Mouse (Mus musculus) erythroblast, embryonic 14.5 days (primary cell): ENCODE data around the gene Ercc1. TPM values are rescaled to one million over a fixed set of nuclear protein-coding genes. Genes with fewer than 3 reads are reported as not detected.
A peak's percentile ranks its signal among the peaks of the same experiment; 100 is the strongest.

Experiments
- H3K27me3 ChIP-seq: 2 replicates; pipeline ENCODE4 v1.6.1; 2012; ENCODE audit warnings: inconsistent platforms; ENCODE audit not compliant: control insufficient read depth
- H3K36me3 ChIP-seq: 2 replicates; pipeline ENCODE4 v1.6.1; 2012; ENCODE audit warnings: mild to moderate bottlenecking, inconsistent platforms; ENCODE audit not compliant: control insufficient read depth
- H3K4me1 ChIP-seq: 2 replicates; pipeline ENCODE4 v1.6.1; 2012; ENCODE audit warnings: inconsistent platforms; ENCODE audit not compliant: control insufficient read depth
- H3K4me3 ChIP-seq: replicated peaks from 2 replicates; pipeline ENCODE3; 2012; ENCODE audit warnings: moderate library complexity, mild to moderate bottlenecking, inconsistent platforms
- H3K9me3 ChIP-seq: 2 replicates; pipeline ENCODE4 v1.6.1; 2012; ENCODE audit warnings: low read length, inconsistent platforms, mixed read lengths; ENCODE audit not compliant: control insufficient read depth
- GATA1 ChIP-seq: IDR thresholded peaks from 2 replicates; pipeline ENCODE4 v1.6.1; 2012; ENCODE audit warnings: low read length, inconsistent platforms, mixed read lengths
- TAL1 ChIP-seq: IDR thresholded peaks from 3 replicates; pipeline ENCODE4 v1.6.1; 2012; ENCODE audit warnings: low read length, inconsistent platforms, mixed read lengths
- polyA plus RNA-seq: library from polyadenylated mRNA; stranded (reverse); fragments of >175 nt; gene quantifications from 2 replicates; pipeline ENCODE4 v1.2.3, GENCODE M21; 2012

Gene Ercc1
- polyA plus RNA-seq, 1 experiment: 3.6 TPM

DNA sequence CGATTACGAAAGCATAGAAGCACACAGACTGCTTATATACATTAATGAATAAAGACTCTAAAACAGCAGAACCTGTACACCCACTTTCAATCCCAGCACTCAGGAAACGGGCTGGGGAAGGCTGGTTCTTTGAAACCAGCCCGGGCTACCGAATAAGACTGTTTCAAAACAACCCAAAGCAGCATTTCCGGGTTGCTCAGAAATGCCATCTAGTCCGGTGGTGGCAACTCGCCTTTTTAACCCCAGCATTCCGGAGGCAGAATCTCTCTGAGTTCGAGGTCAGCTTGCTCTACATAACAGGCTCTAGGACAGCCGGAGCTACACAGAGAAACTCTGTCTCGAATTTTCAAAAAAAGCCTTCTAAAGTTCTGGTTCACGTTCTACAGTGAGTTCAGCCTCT is 14.1 kb downstream of the Ercc1 start:
- TF ChIP-seq GATA1: no peak
- no peak for TF ChIP-seq TAL1
- no peaks in the 10 kb centered on the region for H3K27me3 ChIP-seq
- peaks cover 32% of the 10 kb centered on the region for H3K36me3 ChIP-seq
- H3K4me3 ChIP-seq: peak overlapping the region; percentile 75
- no peaks in the 10 kb centered on the region for H3K9me3 ChIP-seq
- peaks cover 54% of the 10 kb centered on the region for H3K4me1 ChIP-seq

DNA sequence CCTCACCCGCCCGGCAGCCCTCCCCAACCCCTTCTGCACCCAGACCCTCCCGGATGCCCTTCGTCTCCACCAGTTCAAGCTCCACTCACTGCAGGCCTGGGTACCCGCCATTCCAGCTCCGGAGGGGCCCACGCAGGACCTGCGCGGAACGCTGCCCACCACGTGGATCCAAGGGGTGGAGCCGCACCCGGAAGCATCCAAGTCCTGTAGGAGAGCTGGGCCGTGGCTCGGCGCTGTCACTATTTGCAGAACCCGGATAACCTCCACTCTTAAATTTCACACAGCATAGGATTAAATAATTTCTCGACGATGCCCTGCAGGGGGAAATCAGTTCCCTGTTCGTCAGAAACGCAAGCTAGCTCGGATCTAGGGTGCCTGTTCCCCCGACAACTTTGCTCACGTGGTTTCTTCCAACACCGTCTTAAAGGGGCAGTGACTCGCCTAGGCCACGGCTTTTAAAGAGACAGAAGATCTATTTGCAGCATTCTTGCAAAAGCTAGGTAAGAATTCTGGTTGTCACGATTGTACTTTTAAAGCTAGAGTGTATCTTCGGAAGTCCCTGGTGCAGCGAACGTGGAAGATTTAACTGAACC is 14.8 kb downstream of the Ercc1 start, which contains the start of the genes Cd3eap and Ppp1r13l:
Gene Cd3eap (minus strand): TSS at position 185 of the 593 bp plus-strand sequence.
Gene Ppp1r13l (plus strand): TSS at position 451 of the 593 bp plus-strand sequence.
- TF ChIP-seq GATA1 (no peak), TAL1 (no peak)
- Histone ChIP-seq H3K9me3 (no peaks in the 10 kb centered on the region), H3K4me1 (peaks cover 59% of the 10 kb centered on the region), H3K27me3 (no peaks in the 10 kb centered on the region), H3K4me3 (peak within 1 kb of the TSS; percentile 75), H3K36me3 (peaks cover 29% of the 10 kb centered on the region)

DNA sequence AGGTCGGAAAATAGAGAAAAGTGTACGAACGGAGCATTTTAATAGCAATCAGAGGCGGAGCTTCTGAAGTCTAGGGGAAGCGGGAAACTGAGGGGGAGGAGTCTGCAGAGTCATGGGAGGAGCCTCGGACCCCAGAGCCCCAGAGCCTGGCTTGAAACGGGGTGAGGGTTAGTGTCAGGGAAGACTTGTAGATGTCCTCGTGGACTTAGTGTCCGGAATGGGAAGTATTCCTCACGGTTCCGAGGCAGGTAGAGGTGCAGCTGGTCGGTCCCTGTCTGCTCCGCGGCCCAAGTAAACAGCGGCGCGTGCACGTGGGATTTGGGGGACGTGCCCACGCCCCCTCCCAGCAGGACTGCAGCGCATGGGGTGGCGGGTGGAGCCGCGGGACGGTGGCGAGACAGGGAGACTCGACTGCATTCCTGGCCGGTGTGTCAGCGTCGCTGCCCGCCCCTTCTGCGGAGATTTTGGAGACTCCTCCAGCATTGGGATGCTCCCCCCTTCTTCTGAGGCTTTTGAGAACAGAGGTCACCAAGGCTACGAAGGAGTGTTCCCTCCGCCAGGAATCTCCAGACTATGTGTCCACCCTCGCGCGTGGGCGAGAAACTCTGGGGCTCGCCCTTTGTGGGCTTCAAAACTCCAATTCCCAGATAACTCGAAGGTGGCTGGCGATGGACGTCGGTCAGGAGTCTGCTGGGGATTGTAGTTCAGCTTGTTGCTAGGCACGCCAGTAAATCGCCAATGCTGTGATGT is 15.5 kb downstream of the Ercc1 start:
- peaks cover 59% of the 10 kb centered on the region for H3K4me1 ChIP-seq
- H3K27me3 ChIP-seq: no peaks in the 10 kb centered on the region
- TF ChIP-seq TAL1: no peak
- no peak for TF ChIP-seq GATA1
- peaks cover 24% of the 10 kb centered on the region for H3K36me3 ChIP-seq
- H3K9me3 ChIP-seq: no peaks in the 10 kb centered on the region
- peak overlapping the region; percentile 75 for H3K4me3 ChIP-seq

DNA sequence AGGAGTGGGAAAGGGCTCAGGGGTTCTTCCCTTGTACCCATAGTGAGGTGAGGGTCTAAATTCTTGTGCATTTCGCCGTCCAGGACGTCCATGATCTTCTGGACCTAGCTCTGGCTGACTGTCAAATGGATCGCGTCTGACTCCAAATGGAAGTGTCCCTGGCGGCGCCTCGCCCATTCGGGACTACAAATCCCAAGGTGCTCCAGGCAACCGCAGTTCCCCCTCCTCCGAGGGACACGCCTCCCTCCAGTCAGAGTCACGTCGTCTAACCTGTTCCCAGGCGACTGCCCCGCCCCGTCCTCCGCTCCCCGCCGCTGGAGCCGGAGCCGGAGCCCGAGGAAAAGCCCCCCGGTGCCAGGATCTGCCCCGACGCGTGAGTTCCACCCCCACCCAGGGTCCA is 16.4 kb downstream of the Ercc1 start:
- Histone ChIP-seq H3K4me3 (peak overlapping the region; percentile 75), H3K36me3 (peaks cover 21% of the 10 kb centered on the region), H3K27me3 (no peaks in the 10 kb centered on the region), H3K4me1 (peaks cover 63% of the 10 kb centered on the region), H3K9me3 (no peaks in the 10 kb centered on the region)
- TF ChIP-seq TAL1: no peak
- TF ChIP-seq GATA1: no peak

DNA sequence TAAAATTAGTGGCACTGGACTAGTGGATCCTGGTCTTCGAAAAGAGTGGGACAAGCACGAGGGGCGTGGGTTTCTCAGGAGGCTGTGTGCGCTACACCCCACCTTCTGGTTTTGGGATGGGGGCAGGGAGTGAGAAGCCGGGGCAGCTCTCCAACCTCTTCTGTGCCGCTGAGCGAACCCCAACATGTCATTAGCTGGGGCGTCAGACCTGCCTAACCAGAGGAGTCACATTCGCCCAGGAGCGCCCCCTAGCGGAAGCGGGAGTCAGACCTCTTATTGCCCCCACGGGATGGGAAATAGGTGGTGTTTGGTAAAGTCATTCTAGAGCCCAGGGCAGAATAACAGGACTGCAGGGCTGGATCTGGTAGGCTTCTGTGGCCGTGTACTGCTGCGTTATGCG is 17.1 kb downstream of the Ercc1 start:
- TF ChIP-seq GATA1: no peak
- no peak for TF ChIP-seq TAL1
- Histone ChIP-seq H3K27me3 (no peaks in the 10 kb centered on the region), H3K4me1 (peaks cover 63% of the 10 kb centered on the region), H3K4me3 (peak overlapping the region; percentile 75), H3K36me3 (peaks cover 15% of the 10 kb centered on the region), H3K9me3 (no peaks in the 10 kb centered on the region)

DNA sequence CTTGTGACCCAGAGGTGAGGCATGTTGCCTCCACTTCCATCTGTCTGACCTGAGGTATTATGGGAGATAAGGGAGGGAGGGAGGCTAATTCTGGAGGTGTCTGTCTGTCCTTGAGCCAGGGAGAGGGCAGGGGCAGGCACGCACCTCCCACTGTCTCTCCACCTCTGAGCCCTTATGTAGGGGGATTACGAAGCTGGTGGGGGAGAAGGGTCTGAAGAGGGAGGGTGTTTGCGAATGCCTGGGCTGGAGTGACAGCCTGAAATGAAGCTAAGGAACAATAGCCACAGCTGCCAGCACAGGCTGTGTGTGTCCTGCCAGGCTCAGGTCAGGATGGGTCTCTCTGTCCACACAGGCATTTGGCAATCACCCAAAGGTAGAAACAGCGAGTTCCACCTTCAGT is 17.7 kb downstream of the Ercc1 start:
- Histone ChIP-seq H3K4me1 (peaks cover 63% of the 10 kb centered on the region), H3K4me3 (no peak overlapping the region)
- TF ChIP-seq TAL1: no peak
- no peak for TF ChIP-seq GATA1

DNA sequence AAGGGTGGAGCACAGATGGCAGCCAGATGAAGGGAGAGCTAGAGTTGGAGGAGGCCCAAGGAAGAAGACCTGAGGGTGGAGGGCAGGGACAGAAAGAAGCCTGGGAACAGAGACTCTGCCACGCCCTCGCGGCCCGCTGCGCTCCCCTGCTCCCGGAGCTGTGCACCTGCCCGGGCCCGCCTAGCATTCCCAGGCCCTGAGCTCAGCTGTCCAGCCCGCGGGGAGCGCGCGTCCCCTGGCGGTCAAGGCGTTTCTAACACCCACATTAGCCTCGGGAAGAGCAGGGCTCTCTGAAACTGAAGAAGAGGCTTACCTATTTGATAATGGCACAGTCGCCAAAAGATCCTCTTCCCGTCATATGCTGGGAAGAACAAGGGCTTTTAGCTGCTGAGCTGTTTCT is 19.3 kb downstream of the Ercc1 start:
- no peaks in the 10 kb centered on the region for H3K36me3 ChIP-seq
- no peaks in the 10 kb centered on the region for H3K9me3 ChIP-seq
- peaks cover 56% of the 10 kb centered on the region for H3K4me1 ChIP-seq
- no peak for TF ChIP-seq TAL1
- TF ChIP-seq GATA1: no peak
- peaks cover 7% of the 10 kb centered on the region for H3K27me3 ChIP-seq
- H3K4me3 ChIP-seq: no peak overlapping the region

More for the DNA sequence above, 17.7 kb downstream of the Ercc1 start:
- Histone ChIP-seq H3K9me3 (no peaks in the 10 kb centered on the region), H3K36me3 (peaks cover 11% of the 10 kb centered on the region), H3K27me3 (no peaks in the 10 kb centered on the region)

DNA sequence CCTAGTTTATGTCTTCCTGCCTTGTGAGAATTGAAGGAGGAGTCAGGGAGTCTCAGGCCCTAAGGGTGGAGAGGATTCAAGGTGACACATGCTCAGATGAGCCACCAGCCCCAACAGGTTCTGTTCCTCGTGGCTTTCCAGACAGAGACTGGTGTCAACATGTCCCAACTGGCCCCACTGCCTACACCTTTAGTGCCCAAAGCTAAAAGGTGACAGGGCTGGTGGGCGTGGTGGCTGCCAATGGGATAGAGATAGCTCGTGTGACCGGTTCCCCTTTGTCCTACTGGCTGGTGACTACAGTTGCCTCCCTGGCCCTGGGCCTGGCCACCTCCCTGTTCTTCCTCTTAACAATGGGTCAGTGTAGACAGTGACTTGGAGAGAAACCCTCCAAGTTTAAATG is 20.8 kb downstream of the Ercc1 start:
- Histone ChIP-seq H3K4me1 (peaks cover 47% of the 10 kb centered on the region), H3K4me3 (no peak overlapping the region), H3K27me3 (peaks cover 18% of the 10 kb centered on the region), H3K36me3 (no peaks in the 10 kb centered on the region), H3K9me3 (no peaks in the 10 kb centered on the region)
- TF ChIP-seq TAL1 (no peak), GATA1 (no peak)

DNA sequence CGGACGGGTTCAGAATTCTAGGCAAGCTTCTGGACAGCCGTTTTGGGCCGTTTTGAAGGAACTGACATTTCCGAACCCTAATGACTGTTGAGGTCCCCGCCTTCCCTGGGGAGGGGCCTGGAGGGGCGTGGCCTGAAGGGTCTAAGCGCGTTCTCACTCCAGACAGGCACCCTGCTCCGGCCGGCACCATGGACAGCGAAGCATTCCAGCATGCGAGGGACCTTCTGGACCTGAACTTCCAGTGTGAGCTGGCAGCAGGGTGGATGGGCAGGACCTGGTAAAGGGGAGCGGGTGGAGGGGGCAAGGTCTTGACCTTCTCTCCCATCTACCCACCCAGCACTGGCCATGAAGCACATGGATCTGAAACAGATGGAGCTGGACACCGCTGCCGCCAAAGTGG is 23.8 kb downstream of the Ercc1 start:
- peaks cover 18% of the 10 kb centered on the region for H3K27me3 ChIP-seq

More for the DNA sequence above, 23.8 kb downstream of the Ercc1 start:
- no peaks in the 10 kb centered on the region for H3K9me3 ChIP-seq
- H3K4me1 ChIP-seq: peaks cover 22% of the 10 kb centered on the region
- no peaks in the 10 kb centered on the region for H3K36me3 ChIP-seq
- no peak overlapping the region for H3K4me3 ChIP-seq
- TF ChIP-seq TAL1: no peak
- TF ChIP-seq GATA1: no peak
